Mouse (Mus musculus) WW6 (cell line): ENCODE data around the gene Nxpe3.
"Not testable (repeated sequence)": the region's sequence is repeated elsewhere in the genome, so short reads cannot be mapped to it uniquely, and the experiment has no call there.

Experiments
- DNase-seq: peaks from one replicate; pipeline ENCODE4 v3.0.0-alpha.2; 2013; ENCODE audit warnings: low read depth, low spot score

The Nxpe3 gene

GRCm38 (mm10) chr16:55890346-55891136, 4.5 kb downstream of the Nxpe3 start:
- DNase-seq = no peak

GRCm38 (mm10) chr16:55889451-55889850, 5.6 kb downstream of the Nxpe3 start:
- DNase-seq = no peak

- DNase-seq = no peak
Observed at GRCm38 (mm10) chr16:55888584-55888960, 6.5 kb downstream of the Nxpe3 start.

GRCm38 (mm10) chr16:55887814-55888583, 7.1 kb downstream of the Nxpe3 start:
- no peak for DNase-seq

GRCm38 (mm10) chr16:55884246-55884645, 10.8 kb downstream of the Nxpe3 start:
- DNase-seq = no peak

- no peak for DNase-seq
Observed at GRCm38 (mm10) chr16:55876025-55876424, 19.1 kb downstream of the Nxpe3 start.

GRCm38 (mm10) chr16:55863832-55864231, 31.3 kb downstream of the Nxpe3 start:
- DNase-seq = no peak

GRCm38 (mm10) chr16:55863149-55863815, 31.8 kb downstream of the Nxpe3 start:
- DNase-seq = no peak

GRCm38 (mm10) chr16:55861104-55861503, 34.0 kb downstream of the Nxpe3 start:
- no peak for DNase-seq

- DNase-seq = not testable (repeated sequence)
Observed at GRCm38 (mm10) chr16:55859421-55859820, 35.7 kb downstream of the Nxpe3 start.

GRCm38 (mm10) chr16:55858465-55858864, 36.6 kb downstream of the Nxpe3 start:
- peak; percentile 71 for DNase-seq

GRCm38 (mm10) chr16:55852943-55853727, 42.0 kb downstream of the Nxpe3 start:
- no peak for DNase-seq

- no peak for DNase-seq
Observed at GRCm38 (mm10) chr16:55852515-55852914, 42.6 kb downstream of the Nxpe3 start.

- DNase-seq = no peak
Observed at GRCm38 (mm10) chr16:55850485-55850884, 44.6 kb downstream of the Nxpe3 start.

GRCm38 (mm10) chr16:55847679-55848078, 47.4 kb downstream of the Nxpe3 start:
- DNase-seq = no peak

GRCm38 (mm10) chr16:55844847-55845246, 50.2 kb downstream of the Nxpe3 start:
- DNase-seq = no peak

GRCm38 (mm10) chr16:55843919-55844318, 51.2 kb downstream of the Nxpe3 start:
- DNase-seq = no peak

- no peak for DNase-seq
Observed at GRCm38 (mm10) chr16:55843134-55843533, 52.0 kb downstream of the Nxpe3 start.

- no peak for DNase-seq
Observed at GRCm38 (mm10) chr16:55841506-55841905, 53.6 kb downstream of the Nxpe3 start.

GRCm38 (mm10) chr16:55838510-55839474, 56.3 kb downstream of the Nxpe3 start, which contains the start of gene Nfkbiz:
TSS of gene Nfkbiz (minus strand) at chr16:55838899.
- no peak for DNase-seq
